Mouse (Mus musculus): ENCODE results near the gene Spry2. TPM values are rescaled to one million over a fixed set of nuclear protein-coding genes. Genes with fewer than 3 reads are reported as not detected.

Spry2 gene
- total RNA-seq (2023; ENCODE audit: inconsistent age): 3.9 to 5.8 TPM (median 4.2 TPM) in 4 replicates

DNA sequence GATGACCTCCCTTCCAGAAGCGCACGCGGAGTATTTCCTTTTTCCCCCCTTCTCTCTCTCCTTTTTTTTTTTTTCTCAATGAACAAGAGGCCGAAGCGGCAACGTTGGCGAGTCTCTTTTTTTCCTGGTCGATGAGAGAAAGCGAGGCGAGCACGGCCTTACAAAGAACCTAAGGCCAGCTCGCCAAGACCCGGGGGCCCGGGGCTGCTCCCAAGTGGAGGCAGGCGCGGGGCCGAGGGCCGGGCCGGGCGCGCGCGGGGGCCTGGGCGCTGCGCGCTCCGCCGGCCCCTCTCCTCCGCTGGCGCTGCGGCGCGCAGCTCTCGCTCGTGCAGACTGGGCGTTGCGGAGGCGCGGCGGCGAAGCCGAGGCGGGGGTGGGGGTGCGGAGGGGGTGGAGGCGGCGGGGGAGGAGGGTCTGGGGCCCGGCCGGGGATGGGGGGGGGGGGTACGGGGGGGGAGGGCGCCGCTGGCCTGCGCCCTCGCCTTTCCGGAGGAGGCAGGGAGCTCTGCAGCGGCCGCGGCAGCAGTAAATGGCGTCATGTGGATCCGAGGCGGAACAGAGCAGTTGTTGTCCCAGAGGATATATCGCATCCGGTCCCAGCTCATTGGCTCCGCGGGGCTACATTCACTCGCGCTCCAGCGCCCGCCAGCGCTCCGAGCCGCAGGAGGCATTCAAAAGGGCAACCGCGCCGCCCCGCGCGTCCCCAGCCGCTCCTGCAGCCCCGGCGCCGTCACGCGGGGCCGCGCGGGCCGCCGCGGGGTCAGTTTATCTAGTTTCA lies at the start of gene Spry2:
Gene Spry2 (minus strand): TSS at position 29 of the 778 bp plus-strand sequence.

Other genes with a start within 250 kb of the Spry2 start
- not detected in 4 replicates for gene Trim52, start 209.4 kb upstream of the Spry2 start, total RNA-seq (2023; ENCODE audit: inconsistent age)

Measured in B cell, adult (primary cell).